Mouse (Mus musculus): ENCODE results near the gene Hmgcr.

- TF ChIP-seq CHD2 (IDR thresholded peaks at IDR 0.05; ENCODE audit: low read depth, low read length) = no peak
- TF ChIP-seq ZC3H11A (IDR thresholded peaks at IDR 0.05; ENCODE audit: borderline replicate concordance, low read depth, low read length) = no peak
- TF ChIP-seq ZNF384 (IDR thresholded peaks at IDR 0.05; ENCODE audit: low read depth, low read length) = no peak
- no peak for TF ChIP-seq MAFK (IDR thresholded peaks at IDR 0.05; ENCODE audit: insufficient read depth, low read depth, low read length)
- TF ChIP-seq HCFC1 (IDR thresholded peaks at IDR 0.05; ENCODE audit: borderline replicate concordance, insufficient read depth, low read length) = no peak
Observed at GRCm38 (mm10) chr13:96658936-96659335, 11.8 kb downstream of the Hmgcr start.

All from ES-E14 (cell line).